Mouse (Mus musculus) hindbrain, embryonic 15.5 days (tissue): ENCODE data around the gene Ddr1. TPM values are rescaled to one million over a fixed set of nuclear protein-coding genes. Genes with fewer than 3 reads are reported as not detected.

Source experiments
- ATAC-seq: fragments of 200-750 bp; cut with Nextera tagmentation; 2 replicates; pipeline ENCODE4 v1.8.0; 2017; ENCODE audit warnings: low read depth, moderate number of reproducible peaks, moderate TSS enrichment; ENCODE audit not compliant: low FRiP score
- H3K27ac ChIP-seq: fragments of 300-500 bp; sonication (generic); replicated peaks from 2 replicates; pipeline ENCODE4 v1.5.1; 2015; ENCODE audit warnings: mild to moderate bottlenecking, inconsistent platforms
- H3K27me3 ChIP-seq: fragments of 300-500 bp; sonication (generic); 2 replicates; pipeline ENCODE4 v1.6.1; 2015; ENCODE audit warnings: control low read depth, inconsistent platforms
- H3K36me3 ChIP-seq: fragments of 300-500 bp; sonication (generic); 2 replicates; pipeline ENCODE4 v1.6.1; 2015; ENCODE audit warnings: control low read depth, inconsistent platforms
- H3K4me1 ChIP-seq: fragments of 300-500 bp; sonication (generic); replicated peaks from 2 replicates; pipeline ENCODE4 v1.6.1; 2015; ENCODE audit warnings: control low read depth, inconsistent platforms
- H3K4me2 ChIP-seq: fragments of 300-500 bp; sonication (generic); 2 replicates; pipeline ENCODE4 v1.6.1; 2015; ENCODE audit warnings: moderate library complexity, mild to moderate bottlenecking, inconsistent platforms
- H3K4me3 ChIP-seq: fragments of 300-500 bp; sonication (generic); 2 replicates; pipeline ENCODE4 v1.5.1; 2015; ENCODE audit warnings: mild to moderate bottlenecking, inconsistent platforms
- H3K9ac ChIP-seq: fragments of 300-500 bp; sonication (generic); 2 replicates; pipeline ENCODE4 v1.6.1; 2015; ENCODE audit warnings: inconsistent platforms
- H3K9me3 ChIP-seq: fragments of 300-500 bp; sonication (generic); 2 replicates; pipeline ENCODE4 v1.6.1; 2016; ENCODE audit warnings: control low read depth, inconsistent platforms
- WGBS: fragments of 180-500 bp; shearing (Covaris S2); methylation state at CpG from one replicate; pipeline ENCODE4 v1.1.7; 2015; 5-methylcytosine and 5-hydroxymethylcytosine counted together
- polyA plus RNA-seq: library from polyadenylated mRNA; unstranded; fragments of >200 nt; fragmentation: Nextera tagmentation; extraction: Ambion mirVana; gene quantifications from 2 replicates; pipeline ENCODE4 v1.2.1, GENCODE M21; 2015

Gene Ddr1
- polyA plus RNA-seq: 106 and 110 TPM in 2 replicates

GRCm38 (mm10) chr17:35704621-35705464 is at the start of gene Ddr1:
Gene Ddr1 (minus strand): TSS chr17:35704621.
- WGBS: 5% methylated on average over 19 of the region's 19 CpGs
- Histone ChIP-seq H3K9ac (peak within 1 kb of the TSS; percentile 67), H3K4me1 (peaks cover 35% of the 10 kb centered on the region), H3K27ac (peak within 1 kb of the TSS; percentile 94), H3K27me3 (no peaks in the 10 kb centered on the region), H3K4me2 (peak within 1 kb of the TSS; percentile 86), H3K9me3 (no peaks in the 10 kb centered on the region), H3K4me3 (peak within 1 kb of the TSS; percentile 45), H3K36me3 (no peaks in the 10 kb centered on the region)
- ATAC-seq: peak; percentile 53

GRCm38 (mm10) chr17:35753668-35754067 is 49.2 kb upstream of the Ddr1 start:
- Histone ChIP-seq H3K36me3 (no peaks in the 10 kb centered on the region), H3K27ac (no peak overlapping the region), H3K4me3 (no peak overlapping the region), H3K4me2 (no peak overlapping the region), H3K9me3 (no peaks in the 10 kb centered on the region), H3K9ac (no peak overlapping the region), H3K4me1 (peaks cover 7% of the 10 kb centered on the region), H3K27me3 (no peaks in the 10 kb centered on the region)
- no peak for ATAC-seq
- WGBS: 98% methylated on average over 7 of the region's 7 CpGs

GRCm38 (mm10) chr17:35752221-35752811 is 47.9 kb upstream of the Ddr1 start:
- no peaks in the 10 kb centered on the region for H3K36me3 ChIP-seq
- H3K9me3 ChIP-seq: no peaks in the 10 kb centered on the region
- H3K9ac ChIP-seq: no peak overlapping the region
- 0 out of 2 replicates have a peak overlapping the region, but pooled peaks have one; percentile 14 for H3K4me2 ChIP-seq
- peaks cover 7% of the 10 kb centered on the region for H3K4me1 ChIP-seq
- H3K27me3 ChIP-seq: no peaks in the 10 kb centered on the region
- ATAC-seq: peak; percentile 88
- 40% methylated on average over 7 of the region's 7 CpGs for WGBS
- no peak overlapping the region for H3K4me3 ChIP-seq
- peak overlapping the region; percentile 69 for H3K27ac ChIP-seq

- no peak for ATAC-seq
- Histone ChIP-seq H3K27me3 (no peaks in the 10 kb centered on the region), H3K9me3 (no peaks in the 10 kb centered on the region), H3K4me1 (peaks cover 7% of the 10 kb centered on the region), H3K4me3 (no peak overlapping the region), H3K27ac (no peak overlapping the region), H3K36me3 (no peaks in the 10 kb centered on the region), H3K9ac (no peak overlapping the region), H3K4me2 (no peak overlapping the region)
- 83% methylated on average over 10 of the region's 10 CpGs for WGBS
Measured at GRCm38 (mm10) chr17:35749685-35750084, 45.3 kb upstream of the Ddr1 start.

GRCm38 (mm10) chr17:35744361-35744760 is 39.9 kb upstream of the Ddr1 start:
- Histone ChIP-seq H3K9me3 (no peaks in the 10 kb centered on the region), H3K36me3 (no peaks in the 10 kb centered on the region), H3K9ac (no peak overlapping the region), H3K27ac (no peak overlapping the region), H3K4me1 (no peaks in the 10 kb centered on the region), H3K4me2 (no peak overlapping the region), H3K27me3 (no peaks in the 10 kb centered on the region), H3K4me3 (no peak overlapping the region)
- 97% methylated on average over 2 of the region's 2 CpGs for WGBS
- ATAC-seq: no peak

- Histone ChIP-seq H3K27ac (no peak overlapping the region), H3K27me3 (no peaks in the 10 kb centered on the region), H3K9me3 (no peaks in the 10 kb centered on the region), H3K4me3 (no peak overlapping the region), H3K4me2 (no peak overlapping the region), H3K4me1 (no peaks in the 10 kb centered on the region), H3K36me3 (no peaks in the 10 kb centered on the region), H3K9ac (no peak overlapping the region)
- no peak for ATAC-seq
- WGBS: 77% methylated on average over 3 of the region's 3 CpGs
Measured at GRCm38 (mm10) chr17:35742948-35743347, 38.5 kb upstream of the Ddr1 start.

- no peaks in the 10 kb centered on the region for H3K27me3 ChIP-seq
- no peaks in the 10 kb centered on the region for H3K9me3 ChIP-seq
- H3K4me2 ChIP-seq: no peak overlapping the region
- no peak overlapping the region for H3K4me3 ChIP-seq
- H3K27ac ChIP-seq: no peak overlapping the region
- H3K4me1 ChIP-seq: 0 out of 2 replicates have a peak, but pooled peaks cover under 1% of the 10 kb centered on the region
- ATAC-seq: no peak
- no peak overlapping the region for H3K9ac ChIP-seq
- WGBS: 85% methylated on average over 9 of the region's 9 CpGs
- no peaks in the 10 kb centered on the region for H3K36me3 ChIP-seq
Measured at GRCm38 (mm10) chr17:35741589-35742226, 37.3 kb upstream of the Ddr1 start.

GRCm38 (mm10) chr17:35740276-35740880 is 36.0 kb upstream of the Ddr1 start:
- WGBS: 76% methylated on average over 5 of the region's 5 CpGs
- no peak for ATAC-seq
- no peak overlapping the region for H3K4me2 ChIP-seq
- H3K27ac ChIP-seq: no peak overlapping the region
- H3K9me3 ChIP-seq: no peaks in the 10 kb centered on the region
- no peak overlapping the region for H3K9ac ChIP-seq
- no peaks in the 10 kb centered on the region for H3K36me3 ChIP-seq
- H3K27me3 ChIP-seq: no peaks in the 10 kb centered on the region
- H3K4me1 ChIP-seq: 0 out of 2 replicates have a peak, but pooled peaks cover 3% of the 10 kb centered on the region
- H3K4me3 ChIP-seq: no peak overlapping the region

GRCm38 (mm10) chr17:35739675-35740074 is 35.3 kb upstream of the Ddr1 start:
- no peak overlapping the region for H3K27ac ChIP-seq
- H3K27me3 ChIP-seq: no peaks in the 10 kb centered on the region
- ATAC-seq: no peak
- no peaks in the 10 kb centered on the region for H3K9me3 ChIP-seq
- H3K9ac ChIP-seq: no peak overlapping the region
- no peaks in the 10 kb centered on the region for H3K36me3 ChIP-seq
- no peak overlapping the region for H3K4me2 ChIP-seq
- 15% methylated on average over 6 of the region's 6 CpGs for WGBS
- H3K4me3 ChIP-seq: no peak overlapping the region
- 0 out of 2 replicates have a peak, but pooled peaks cover 3% of the 10 kb centered on the region for H3K4me1 ChIP-seq

- ATAC-seq: peak; percentile 71
- Histone ChIP-seq H3K36me3 (no peaks in the 10 kb centered on the region), H3K9me3 (no peaks in the 10 kb centered on the region), H3K27ac (no peak overlapping the region), H3K4me1 (0 out of 2 replicates have a peak, but pooled peaks cover 3% of the 10 kb centered on the region), H3K9ac (no peak overlapping the region), H3K4me3 (no peak overlapping the region), H3K4me2 (no peak overlapping the region), H3K27me3 (no peaks in the 10 kb centered on the region)
- 8% methylated on average over 12 of the region's 12 CpGs for WGBS
Measured at GRCm38 (mm10) chr17:35737743-35738142, 33.3 kb upstream of the Ddr1 start.

- no peaks in the 10 kb centered on the region for H3K36me3 ChIP-seq
- no peak overlapping the region for H3K27ac ChIP-seq
- no peak overlapping the region for H3K4me3 ChIP-seq
- WGBS: 40% methylated on average over 12 of the region's 12 CpGs
- H3K9me3 ChIP-seq: no peaks in the 10 kb centered on the region
- H3K4me2 ChIP-seq: no peak overlapping the region
- no peak for ATAC-seq
- H3K4me1 ChIP-seq: 0 out of 2 replicates have a peak, but pooled peaks cover 3% of the 10 kb centered on the region
- H3K27me3 ChIP-seq: no peaks in the 10 kb centered on the region
- H3K9ac ChIP-seq: no peak overlapping the region
Measured at GRCm38 (mm10) chr17:35736280-35736960, 32.0 kb upstream of the Ddr1 start.
